Mouse (Mus musculus): ENCODE results near the gene Srbd1. TPM values are rescaled to one million over a fixed set of nuclear protein-coding genes. Genes with fewer than 3 reads are reported as not detected.
A peak's percentile ranks its signal among the peaks of the same experiment; 100 is the strongest.

Srbd1 gene
- total and polyA plus RNA-seq, 2 experiments from 2014 or later: 8.3 to 13.2 TPM

DNA sequence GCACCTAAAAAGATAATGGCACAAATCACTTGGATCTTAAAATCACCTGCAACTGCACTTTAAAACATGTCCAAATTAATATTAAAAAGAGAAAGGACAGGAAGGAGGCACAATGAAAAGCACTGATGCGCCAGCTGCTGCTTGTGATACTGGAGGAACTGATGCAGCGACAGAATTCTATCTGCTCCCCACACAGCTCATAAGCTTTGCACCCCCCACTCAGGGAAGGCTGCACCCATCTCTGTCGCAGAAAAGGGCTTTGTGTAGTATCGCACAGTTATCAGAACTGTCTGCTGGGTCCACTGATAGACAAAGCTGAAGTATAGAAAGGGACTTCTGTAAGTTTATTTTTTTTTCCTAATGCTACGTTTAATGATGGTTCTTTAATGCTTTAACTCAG is 143.3 kb downstream of the Srbd1 start:
- 87% methylated on average over 5 of the region's 5 CpGs for WGBS
- Histone ChIP-seq H3K4me1 (ENCODE audit: insufficient read depth, low read length) (no peaks in the 10 kb centered on the region), H3K27me3 (ENCODE audit: insufficient read depth, low read length) (no peaks in the 10 kb centered on the region), H3K36me3 (ENCODE audit: insufficient read depth, low read length) (no peaks in the 10 kb centered on the region), H3K27ac (ENCODE audit: low read depth, low read length) (no peak overlapping the region), H3K9me3 (ENCODE audit: low read length) (peaks cover 4% of the 10 kb centered on the region; the same call in 1 of the 2 replicates), H3K4me3 (ENCODE audit: low read depth, low read length) (no peak overlapping the region), H3K9ac (replicated peaks; ENCODE audit: low read length, poor library complexity, severe bottlenecking) (no peak overlapping the region), H3K4me2 (ENCODE audit: low read depth, low read length, poor library complexity, severe bottlenecking) (no peak overlapping the region)
- no peak for TF ChIP-seq CTCF (IDR thresholded peaks at IDR 0.05)
- no peak for ATAC-seq (ENCODE audit: low FRiP score)
- DNase-seq (ENCODE audit: low spot score): no peak

- Histone ChIP-seq H3K4me2 (ENCODE audit: low read depth, low read length, poor library complexity, severe bottlenecking) (no peak overlapping the region), H3K9ac (replicated peaks; ENCODE audit: low read length, poor library complexity, severe bottlenecking) (no peak overlapping the region), H3K4me3 (ENCODE audit: low read depth, low read length) (no peak overlapping the region), H3K27me3 (ENCODE audit: insufficient read depth, low read length) (no peaks in the 10 kb centered on the region), H3K4me1 (ENCODE audit: insufficient read depth, low read length) (no peaks in the 10 kb centered on the region), H3K27ac (ENCODE audit: low read depth, low read length) (no peak overlapping the region), H3K36me3 (ENCODE audit: insufficient read depth, low read length) (no peaks in the 10 kb centered on the region), H3K9me3 (ENCODE audit: low read length) (peaks cover 4% of the 10 kb centered on the region; the same call in 1 of the 2 replicates)
- no peak for TF ChIP-seq CTCF (IDR thresholded peaks at IDR 0.05)
- DNase-seq (ENCODE audit: low spot score) (peak; percentile 86), ATAC-seq (ENCODE audit: low FRiP score) (no peak)
- 60% methylated on average over 2 of the region's 2 CpGs for WGBS
Measured at GRCm38 (mm10) chr17:85995727-85996126, 149.2 kb downstream of the Srbd1 start.

DNA sequence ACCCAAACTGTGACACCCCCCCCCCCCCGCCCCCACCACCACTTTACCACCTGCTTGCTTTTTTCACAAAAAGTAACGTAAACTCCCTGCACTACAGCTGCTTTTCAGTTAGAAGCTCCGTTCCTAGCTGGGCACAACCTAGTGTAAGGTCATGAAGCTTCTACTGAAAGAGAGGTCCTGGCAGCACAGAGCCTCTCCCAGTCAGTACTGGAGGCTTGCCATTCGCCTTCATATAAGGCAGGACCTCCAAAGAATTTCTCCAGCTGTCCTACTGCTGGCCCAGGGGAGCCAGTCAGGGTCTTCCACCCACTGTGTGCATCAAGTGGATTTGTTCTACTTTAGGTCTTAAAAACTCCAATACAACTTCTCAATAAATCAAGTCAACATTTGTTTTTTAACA is 149.9 kb downstream of the Srbd1 start:
- H3K4me3 ChIP-seq (ENCODE audit: low read depth, low read length): no peak overlapping the region
- H3K9me3 ChIP-seq (ENCODE audit: low read length): peaks cover 4% of the 10 kb centered on the region; the same call in 1 of the 2 replicates
- no peak overlapping the region for H3K4me2 ChIP-seq (ENCODE audit: low read depth, low read length, poor library complexity, severe bottlenecking)
- no peaks in the 10 kb centered on the region for H3K4me1 ChIP-seq (ENCODE audit: insufficient read depth, low read length)
- no peak overlapping the region for H3K9ac ChIP-seq (replicated peaks; ENCODE audit: low read length, poor library complexity, severe bottlenecking)
- no peak for DNase-seq (ENCODE audit: low spot score)
- no peak for ATAC-seq (ENCODE audit: low FRiP score)
- WGBS: 88% methylated on average over 3 of the region's 4 CpGs
- no peak overlapping the region for H3K27ac ChIP-seq (ENCODE audit: low read depth, low read length)
- no peaks in the 10 kb centered on the region for H3K36me3 ChIP-seq (ENCODE audit: insufficient read depth, low read length)
- H3K27me3 ChIP-seq (ENCODE audit: insufficient read depth, low read length): no peaks in the 10 kb centered on the region
- TF ChIP-seq CTCF (IDR thresholded peaks at IDR 0.05): no peak

- H3K27me3 ChIP-seq (ENCODE audit: insufficient read depth, low read length): no peaks in the 10 kb centered on the region
- no peak for TF ChIP-seq CTCF (IDR thresholded peaks at IDR 0.05)
- WGBS: 89% methylated on average over 12 of the region's 12 CpGs
Measured at GRCm38 (mm10) chr17:85989058-85989769, 155.8 kb downstream of the Srbd1 start.

DNA sequence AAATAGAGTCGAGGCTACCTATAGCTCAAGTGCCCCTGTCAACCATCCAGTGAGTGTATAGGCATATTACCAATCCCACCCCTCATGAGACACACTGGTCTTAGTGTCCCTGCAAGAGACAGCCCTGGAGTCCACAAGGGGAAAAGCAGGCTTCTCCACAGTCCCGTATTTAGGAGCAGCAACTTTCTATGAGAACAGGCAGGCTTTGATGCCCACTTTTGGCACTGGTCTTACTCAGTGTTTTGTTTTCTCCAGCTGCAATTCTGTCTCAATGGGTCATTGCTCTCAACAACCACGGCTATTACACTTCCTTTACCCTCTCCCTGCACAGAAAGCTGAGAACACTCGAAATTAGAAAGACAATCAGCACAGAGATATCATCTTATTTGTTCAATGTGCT is 157.4 kb downstream of the Srbd1 start:
- Histone ChIP-seq H3K9ac (replicated peaks; ENCODE audit: low read length, poor library complexity, severe bottlenecking) (no peak overlapping the region), H3K9me3 (ENCODE audit: low read length) (no peaks in the 10 kb centered on the region), H3K4me2 (ENCODE audit: low read depth, low read length, poor library complexity, severe bottlenecking) (no peak overlapping the region), H3K4me3 (ENCODE audit: low read depth, low read length) (no peak overlapping the region), H3K27ac (ENCODE audit: low read depth, low read length) (no peak overlapping the region), H3K27me3 (ENCODE audit: insufficient read depth, low read length) (no peaks in the 10 kb centered on the region), H3K4me1 (ENCODE audit: insufficient read depth, low read length) (no peaks in the 10 kb centered on the region), H3K36me3 (ENCODE audit: insufficient read depth, low read length) (no peaks in the 10 kb centered on the region; the same call in 1 of the 2 replicates)
- 76% methylated on average over 4 of the region's 4 CpGs for WGBS
- no peak for ATAC-seq (ENCODE audit: low FRiP score)
- no peak for TF ChIP-seq CTCF (IDR thresholded peaks at IDR 0.05)
- DNase-seq (ENCODE audit: low spot score): peak; percentile 27

More at GRCm38 (mm10) chr17:85989058-85989769, 155.8 kb downstream of the Srbd1 start:
- Histone ChIP-seq H3K9me3 (ENCODE audit: low read length) (no peaks in the 10 kb centered on the region), H3K4me1 (ENCODE audit: insufficient read depth, low read length) (no peaks in the 10 kb centered on the region), H3K4me2 (ENCODE audit: low read depth, low read length, poor library complexity, severe bottlenecking) (no peak overlapping the region), H3K27ac (ENCODE audit: low read depth, low read length) (no peak overlapping the region), H3K36me3 (ENCODE audit: insufficient read depth, low read length) (no peaks in the 10 kb centered on the region; the same call in 1 of the 2 replicates), H3K4me3 (ENCODE audit: low read depth, low read length) (no peak overlapping the region), H3K9ac (replicated peaks; ENCODE audit: low read length, poor library complexity, severe bottlenecking) (no peak overlapping the region)
- DNase-seq (ENCODE audit: low spot score) (no peak), ATAC-seq (ENCODE audit: low FRiP score) (no peak)

DNA sequence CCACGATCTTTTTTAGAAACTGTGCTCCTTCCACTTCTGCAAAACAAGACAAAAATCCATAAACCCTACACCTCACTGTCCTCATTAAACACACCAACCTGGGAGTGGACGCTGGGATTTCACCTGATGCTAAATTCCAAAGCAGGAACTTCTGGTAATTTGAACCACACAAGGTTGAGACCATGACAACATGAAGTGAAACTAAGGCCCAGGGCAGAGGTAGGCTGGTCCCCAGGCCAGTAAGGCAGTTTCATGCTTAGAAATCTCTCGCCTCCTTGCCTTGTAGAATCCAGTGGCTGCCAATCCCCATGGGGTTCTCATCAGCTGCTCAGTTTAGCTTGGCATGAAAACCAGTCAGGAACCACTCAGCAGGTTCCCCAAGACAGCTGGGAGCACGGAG is 158.4 kb downstream of the Srbd1 start:
- Histone ChIP-seq H3K27ac (ENCODE audit: low read depth, low read length) (no peak overlapping the region), H3K36me3 (ENCODE audit: insufficient read depth, low read length) (no peaks in the 10 kb centered on the region; the same call in 1 of the 2 replicates), H3K9me3 (ENCODE audit: low read length) (no peaks in the 10 kb centered on the region), H3K9ac (replicated peaks; ENCODE audit: low read length, poor library complexity, severe bottlenecking) (no peak overlapping the region), H3K4me3 (ENCODE audit: low read depth, low read length) (no peak overlapping the region), H3K27me3 (ENCODE audit: insufficient read depth, low read length) (no peaks in the 10 kb centered on the region), H3K4me1 (ENCODE audit: insufficient read depth, low read length) (no peaks in the 10 kb centered on the region), H3K4me2 (ENCODE audit: low read depth, low read length, poor library complexity, severe bottlenecking) (no peak overlapping the region)
- ATAC-seq (ENCODE audit: low FRiP score): no peak
- no peak for DNase-seq (ENCODE audit: low spot score)
- no peak for TF ChIP-seq CTCF (IDR thresholded peaks at IDR 0.05)
- WGBS: 89% methylated on average over 4 of the region's 4 CpGs
